Mouse (Mus musculus): ENCODE results near the gene Ncoa6. TPM values are rescaled to one million over a fixed set of nuclear protein-coding genes. Genes with fewer than 3 reads are reported as not detected.
"Not testable (repeated sequence)": the region's sequence is repeated elsewhere in the genome, so short reads cannot be mapped to it uniquely, and the experiment has no call there.

Gene Ncoa6
- polyA plus RNA-seq, 1 experiment from 2014 or later = 34.8 TPM

DNA sequence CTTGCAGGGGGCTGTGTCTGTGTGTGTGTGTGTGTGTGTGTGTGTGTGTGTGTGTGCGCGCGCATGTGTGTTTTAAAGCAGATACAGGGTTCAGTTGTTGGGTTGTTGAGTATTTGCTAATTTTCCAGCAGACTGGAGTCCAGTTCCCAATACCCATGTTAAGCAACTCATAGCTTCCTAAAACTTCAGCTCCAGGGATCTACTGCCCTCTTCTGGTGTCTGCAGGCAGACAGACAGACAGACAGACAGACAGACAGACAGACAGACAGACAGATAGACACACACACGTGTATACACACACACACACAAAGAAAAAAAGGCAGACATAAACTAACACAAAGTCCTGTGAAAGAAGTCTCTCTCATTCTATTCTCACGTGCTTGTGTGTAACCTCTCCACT lies 22.4 kb downstream of the Ncoa6 start:
- no peaks in the 10 kb centered on the region for H3K27me3 ChIP-seq (ENCODE audit: control insufficient read depth, insufficient read depth, low read length)
- no peaks in the 10 kb centered on the region for H3K9me3 ChIP-seq (ENCODE audit: control insufficient read depth, low read length)
- no peak overlapping the region for H3K4me2 ChIP-seq (replicated peaks; ENCODE audit: low read depth, low read length)
- 87% methylated on average over 5 of the region's 5 CpGs for WGBS
- no peaks in the 10 kb centered on the region for H3K36me3 ChIP-seq (ENCODE audit: control insufficient read depth, insufficient read depth, low read length)
- no peak overlapping the region for H3K4me3 ChIP-seq (ENCODE audit: low read depth, low read length)
- ATAC-seq (ENCODE audit: low FRiP score) = no peak
- H3K27ac ChIP-seq (ENCODE audit: low read depth, low read length) = no peak overlapping the region
- DNase-seq (ENCODE audit: low spot score) = no peak
- H3K9ac ChIP-seq (ENCODE audit: low read depth, low read length) = no peak overlapping the region
- H3K4me1 ChIP-seq (replicated peaks; ENCODE audit: control insufficient read depth, insufficient read depth, low read length) = no peaks in the 10 kb centered on the region

DNA sequence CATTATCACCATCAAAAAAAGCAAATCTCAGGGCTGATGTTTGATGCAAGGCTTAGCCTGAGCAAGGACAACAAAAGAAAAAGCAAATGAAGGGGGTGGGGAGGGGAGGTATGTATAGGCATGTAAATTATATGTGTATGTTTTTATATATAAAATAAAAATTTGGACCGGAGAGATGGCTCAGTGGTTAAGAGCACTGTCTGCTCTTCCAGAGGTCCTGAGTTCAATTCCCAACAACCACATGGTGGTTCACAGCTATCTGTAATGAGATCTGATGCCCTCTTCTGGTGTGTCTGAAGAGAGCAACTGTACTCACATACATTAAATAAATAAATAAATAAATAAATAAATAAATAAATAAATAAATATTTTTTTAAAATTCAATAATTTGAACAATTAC lies 25.8 kb downstream of the Ncoa6 start:
- not testable (repeated sequence) for ATAC-seq (ENCODE audit: low FRiP score); H3K4me2 ChIP-seq (replicated peaks; ENCODE audit: low read depth, low read length); H3K4me1 ChIP-seq (replicated peaks; ENCODE audit: control insufficient read depth, insufficient read depth, low read length); DNase-seq (ENCODE audit: low spot score); H3K27ac ChIP-seq (ENCODE audit: low read depth, low read length); H3K9ac ChIP-seq (ENCODE audit: low read depth, low read length); H3K36me3 ChIP-seq (ENCODE audit: control insufficient read depth, insufficient read depth, low read length); H3K9me3 ChIP-seq (ENCODE audit: control insufficient read depth, low read length); H3K4me3 ChIP-seq (ENCODE audit: low read depth, low read length); H3K27me3 ChIP-seq (ENCODE audit: control insufficient read depth, insufficient read depth, low read length)
- 90% methylated on average over 1 of the region's 1 CpGs for WGBS

DNA sequence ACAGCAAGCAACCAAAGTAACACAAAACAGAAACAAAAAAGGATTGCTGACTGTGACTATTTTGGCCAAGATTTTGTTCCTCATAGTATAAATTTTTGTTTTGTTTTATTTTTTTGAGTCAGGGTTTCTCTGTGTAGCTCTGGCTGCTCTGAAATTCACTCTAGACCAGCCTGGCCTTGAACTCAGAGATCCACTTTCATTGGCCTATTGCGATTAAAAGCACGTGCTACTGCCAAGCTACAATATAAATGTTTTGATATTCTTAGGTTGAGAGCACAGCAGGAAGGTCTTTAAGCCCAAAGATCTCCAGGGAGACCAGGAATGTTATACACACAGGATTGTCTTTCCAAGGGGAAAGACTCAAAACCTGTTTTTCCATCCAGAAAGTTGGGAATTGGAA lies 30.2 kb downstream of the Ncoa6 start:
- Histone ChIP-seq H3K27me3 (ENCODE audit: control insufficient read depth, insufficient read depth, low read length) (no peaks in the 10 kb centered on the region), H3K4me3 (ENCODE audit: low read depth, low read length) (no peak overlapping the region), H3K36me3 (ENCODE audit: control insufficient read depth, insufficient read depth, low read length) (no peaks in the 10 kb centered on the region), H3K4me2 (replicated peaks; ENCODE audit: low read depth, low read length) (no peak overlapping the region), H3K27ac (ENCODE audit: low read depth, low read length) (no peak overlapping the region), H3K9ac (ENCODE audit: low read depth, low read length) (no peak overlapping the region), H3K4me1 (replicated peaks; ENCODE audit: control insufficient read depth, insufficient read depth, low read length) (no peaks in the 10 kb centered on the region), H3K9me3 (ENCODE audit: control insufficient read depth, low read length) (no peaks in the 10 kb centered on the region)
- no peak for DNase-seq (ENCODE audit: low spot score)
- ATAC-seq (ENCODE audit: low FRiP score) = no peak
- 61% methylated on average over 2 of the region's 2 CpGs for WGBS

DNA sequence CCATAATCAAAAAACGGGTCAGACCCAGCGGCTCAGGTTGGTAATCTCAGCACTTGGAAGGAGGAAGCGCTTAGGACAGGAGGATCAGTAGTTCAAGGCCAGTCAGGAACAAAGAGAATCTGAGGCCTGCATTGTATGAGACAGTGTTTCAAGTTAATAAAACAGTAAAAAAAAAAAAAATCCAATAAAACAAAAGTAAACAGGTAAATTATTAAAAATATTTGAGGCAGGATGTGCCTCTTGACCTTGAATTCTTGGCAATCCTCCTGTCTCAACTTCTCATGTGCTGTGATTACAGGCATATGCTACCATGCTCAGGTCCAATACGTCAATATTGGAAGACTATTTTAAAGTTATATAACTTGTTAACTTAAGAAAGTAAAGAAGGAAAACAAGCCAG lies 30.8 kb downstream of the Ncoa6 start:
- no peaks in the 10 kb centered on the region for H3K27me3 ChIP-seq (ENCODE audit: control insufficient read depth, insufficient read depth, low read length)
- no peaks in the 10 kb centered on the region for H3K36me3 ChIP-seq (ENCODE audit: control insufficient read depth, insufficient read depth, low read length)
- no peaks in the 10 kb centered on the region for H3K4me1 ChIP-seq (replicated peaks; ENCODE audit: control insufficient read depth, insufficient read depth, low read length)
- ATAC-seq (ENCODE audit: low FRiP score) (no peak), DNase-seq (ENCODE audit: low spot score) (no peak)
- H3K9ac ChIP-seq (ENCODE audit: low read depth, low read length) = no peak overlapping the region
- H3K9me3 ChIP-seq (ENCODE audit: control insufficient read depth, low read length) = no peaks in the 10 kb centered on the region
- H3K4me3 ChIP-seq (ENCODE audit: low read depth, low read length) = no peak overlapping the region
- no peak overlapping the region for H3K4me2 ChIP-seq (replicated peaks; ENCODE audit: low read depth, low read length)
- no peak overlapping the region for H3K27ac ChIP-seq (ENCODE audit: low read depth, low read length)
- 91% methylated on average over 4 of the region's 4 CpGs for WGBS

DNA sequence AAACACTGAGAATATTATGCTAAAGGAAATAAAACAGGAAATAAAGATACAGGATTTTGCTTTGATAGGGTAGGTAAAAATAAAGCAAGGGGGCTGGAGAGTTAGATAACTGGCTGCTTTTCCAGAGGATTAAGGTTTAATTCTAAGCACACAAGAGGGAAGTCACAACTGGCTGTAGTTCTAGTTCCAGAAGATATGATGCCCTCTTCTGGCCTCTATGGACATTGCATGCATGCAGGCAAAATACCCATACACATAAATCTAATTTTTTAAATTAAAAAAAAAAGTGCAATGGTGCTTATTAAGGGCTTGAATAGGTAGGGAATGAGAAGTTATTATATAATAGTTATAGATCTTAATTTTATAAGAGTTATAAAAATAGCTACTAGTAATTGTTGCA lies 37.2 kb downstream of the Ncoa6 start:
- peak; percentile 20 for DNase-seq (ENCODE audit: low spot score)
- H3K4me3 ChIP-seq (ENCODE audit: low read depth, low read length) = no peak overlapping the region
- no peaks in the 10 kb centered on the region for H3K4me1 ChIP-seq (replicated peaks; ENCODE audit: control insufficient read depth, insufficient read depth, low read length)
- no peaks in the 10 kb centered on the region for H3K27me3 ChIP-seq (ENCODE audit: control insufficient read depth, insufficient read depth, low read length)
- no peak overlapping the region for H3K27ac ChIP-seq (ENCODE audit: low read depth, low read length)
- no peak overlapping the region for H3K4me2 ChIP-seq (replicated peaks; ENCODE audit: low read depth, low read length)
- ATAC-seq (ENCODE audit: low FRiP score) = no peak
- no peaks in the 10 kb centered on the region for H3K9me3 ChIP-seq (ENCODE audit: control insufficient read depth, low read length)
- H3K9ac ChIP-seq (ENCODE audit: low read depth, low read length) = no peak overlapping the region
- H3K36me3 ChIP-seq (ENCODE audit: control insufficient read depth, insufficient read depth, low read length) = 0 out of 2 replicates have a peak, but pooled peaks cover 5% of the 10 kb centered on the region

DNA sequence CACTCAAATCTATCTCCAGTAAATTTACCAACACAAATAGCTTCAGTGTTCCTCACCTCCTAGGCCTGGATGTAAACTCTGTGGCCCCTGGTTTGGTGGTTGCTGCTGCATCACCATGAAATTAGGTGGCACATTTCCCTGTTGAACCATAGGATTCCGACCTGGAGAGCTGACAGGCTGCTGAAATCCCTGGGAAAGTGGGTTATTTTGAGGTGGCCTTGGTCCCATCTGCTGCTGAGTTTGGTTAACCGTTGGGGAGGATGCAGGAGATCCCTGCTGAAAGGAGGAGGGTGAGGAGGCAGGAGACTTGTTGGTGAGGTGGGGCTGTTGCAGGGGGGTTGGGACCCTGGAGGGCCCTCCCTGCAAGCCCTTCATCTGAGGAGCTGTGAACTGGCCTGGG lies 52.8 kb downstream of the Ncoa6 start:
- Histone ChIP-seq H3K36me3 (ENCODE audit: control insufficient read depth, insufficient read depth, low read length) (peaks cover 6% of the 10 kb centered on the region), H3K4me2 (replicated peaks; ENCODE audit: low read depth, low read length) (no peak overlapping the region), H3K9me3 (ENCODE audit: control insufficient read depth, low read length) (no peaks in the 10 kb centered on the region), H3K27me3 (ENCODE audit: control insufficient read depth, insufficient read depth, low read length) (no peaks in the 10 kb centered on the region), H3K9ac (ENCODE audit: low read depth, low read length) (no peak overlapping the region), H3K4me1 (replicated peaks; ENCODE audit: control insufficient read depth, insufficient read depth, low read length) (no peaks in the 10 kb centered on the region), H3K27ac (ENCODE audit: low read depth, low read length) (no peak overlapping the region), H3K4me3 (ENCODE audit: low read depth, low read length) (no peak overlapping the region)
- no peak for DNase-seq (ENCODE audit: low spot score)
- ATAC-seq (ENCODE audit: low FRiP score) = no peak
- 95% methylated on average over 2 of the region's 2 CpGs for WGBS

DNA sequence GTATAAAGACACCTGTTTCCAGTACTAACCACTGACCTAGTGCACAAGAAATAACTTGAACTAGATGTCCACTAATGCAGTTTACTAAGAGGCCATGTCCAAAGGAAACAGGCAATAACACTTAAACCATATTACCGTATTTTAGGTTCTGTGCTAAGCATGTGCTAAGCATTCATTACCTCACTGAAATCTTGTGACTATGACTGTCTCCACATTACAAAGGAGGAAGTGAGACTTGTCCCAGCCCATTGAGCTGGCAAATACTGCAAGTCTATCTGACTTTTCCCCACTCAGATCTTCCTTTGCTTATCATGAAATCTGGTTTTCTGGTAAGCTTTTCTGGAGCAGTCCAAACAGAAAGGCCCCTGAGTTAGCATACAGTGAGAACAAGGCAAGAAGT lies 69.1 kb downstream of the Ncoa6 start:
- no peak for DNase-seq (ENCODE audit: low spot score)
- Histone ChIP-seq H3K27ac (ENCODE audit: low read depth, low read length) (no peak overlapping the region), H3K4me1 (replicated peaks; ENCODE audit: control insufficient read depth, insufficient read depth, low read length) (no peaks in the 10 kb centered on the region), H3K4me3 (ENCODE audit: low read depth, low read length) (no peak overlapping the region), H3K27me3 (ENCODE audit: control insufficient read depth, insufficient read depth, low read length) (no peaks in the 10 kb centered on the region), H3K9me3 (ENCODE audit: control insufficient read depth, low read length) (no peaks in the 10 kb centered on the region), H3K36me3 (ENCODE audit: control insufficient read depth, insufficient read depth, low read length) (peaks cover 3% of the 10 kb centered on the region; the same call in 1 of the 2 replicates), H3K9ac (ENCODE audit: low read depth, low read length) (no peak overlapping the region), H3K4me2 (replicated peaks; ENCODE audit: low read depth, low read length) (no peak overlapping the region)
- no peak for ATAC-seq (ENCODE audit: low FRiP score)
- WGBS = 97% methylated on average over 1 of the region's 1 CpGs

DNA sequence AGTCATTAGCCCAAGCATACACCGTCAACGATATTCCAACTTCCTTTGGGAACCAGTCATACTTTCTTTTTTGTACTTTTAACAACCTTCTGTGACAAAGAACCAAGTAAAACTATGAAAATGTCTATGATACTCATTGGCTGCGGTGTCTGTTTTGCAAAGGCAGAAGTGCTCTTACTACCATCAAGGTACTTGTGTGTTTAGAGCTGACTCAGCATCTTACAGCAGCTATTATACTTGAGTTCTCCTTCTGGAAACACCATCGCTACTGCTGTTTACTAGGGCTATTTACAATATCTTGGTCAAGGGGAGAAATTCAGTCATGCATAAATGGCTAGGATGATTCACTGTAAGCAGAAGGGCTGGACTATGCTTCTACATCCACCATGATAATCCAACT lies 71.8 kb downstream of the Ncoa6 start:
- DNase-seq (ENCODE audit: low spot score) (no peak), ATAC-seq (ENCODE audit: low FRiP score) (no peak)
- Histone ChIP-seq H3K4me2 (replicated peaks; ENCODE audit: low read depth, low read length) (no peak overlapping the region), H3K4me3 (ENCODE audit: low read depth, low read length) (no peak overlapping the region), H3K36me3 (ENCODE audit: control insufficient read depth, insufficient read depth, low read length) (peaks cover 5% of the 10 kb centered on the region; the same call in 1 of the 2 replicates), H3K9me3 (ENCODE audit: control insufficient read depth, low read length) (no peaks in the 10 kb centered on the region), H3K27ac (ENCODE audit: low read depth, low read length) (no peak overlapping the region), H3K9ac (ENCODE audit: low read depth, low read length) (no peak overlapping the region), H3K4me1 (replicated peaks; ENCODE audit: control insufficient read depth, insufficient read depth, low read length) (no peaks in the 10 kb centered on the region), H3K27me3 (ENCODE audit: control insufficient read depth, insufficient read depth, low read length) (no peaks in the 10 kb centered on the region)
- WGBS = 96% methylated on average over 4 of the region's 4 CpGs

DNA sequence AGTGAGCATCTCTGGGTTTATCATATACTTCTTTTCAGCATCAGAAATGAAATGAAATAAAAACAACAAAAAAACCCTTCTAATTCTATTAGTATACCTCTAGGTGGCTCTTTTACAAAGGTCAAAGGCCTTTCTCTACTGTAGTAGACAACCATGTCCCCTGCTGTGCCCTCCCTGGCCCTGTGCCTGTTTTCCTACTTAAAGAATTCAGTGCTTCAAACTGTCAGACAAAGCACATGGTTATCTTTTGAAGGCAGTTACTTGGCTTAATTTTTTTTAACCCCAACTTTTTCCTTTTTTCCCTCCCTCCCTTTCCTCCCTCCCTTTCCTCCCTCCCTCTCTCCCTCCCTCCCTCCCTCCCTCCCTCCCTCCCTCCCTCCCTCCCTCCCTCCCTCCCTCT lies 73.4 kb downstream of the Ncoa6 start:
- Histone ChIP-seq H3K9ac (ENCODE audit: low read depth, low read length) (no peak overlapping the region), H3K36me3 (ENCODE audit: control insufficient read depth, insufficient read depth, low read length) (0 out of 2 replicates have a peak, but pooled peaks cover 2% of the 10 kb centered on the region), H3K4me3 (ENCODE audit: low read depth, low read length) (no peak overlapping the region), H3K4me1 (replicated peaks; ENCODE audit: control insufficient read depth, insufficient read depth, low read length) (no peaks in the 10 kb centered on the region), H3K27ac (ENCODE audit: low read depth, low read length) (no peak overlapping the region), H3K4me2 (replicated peaks; ENCODE audit: low read depth, low read length) (no peak overlapping the region), H3K9me3 (ENCODE audit: control insufficient read depth, low read length) (no peaks in the 10 kb centered on the region), H3K27me3 (ENCODE audit: control insufficient read depth, insufficient read depth, low read length) (no peaks in the 10 kb centered on the region)
- DNase-seq (ENCODE audit: low spot score) = no peak
- ATAC-seq (ENCODE audit: low FRiP score) = no peak
